Mouse (Mus musculus) CD4-positive, CD25-positive, alpha-beta regulatory T cell, adult 2 months (primary cell): ENCODE results near the gene Prmt1.

ENCODE experiments used
- DNase-seq: peaks from one replicate; pipeline ENCODE4 v3.0.0-alpha.2; 2012; ENCODE audit warnings: low read depth, low spot score

Prmt1 gene

GRCm38 (mm10) chr7:44986192-44986878 lies at the start of gene Prmt1:
TSS of gene Prmt1 (minus strand) at chr7:44986568.
- peak; percentile 98 for DNase-seq

- DNase-seq: no peak
Observed at GRCm38 (mm10) chr7:45035631-45036030, 49.3 kb upstream of the Prmt1 start.

GRCm38 (mm10) chr7:45033722-45034359 lies 47.5 kb upstream of the Prmt1 start:
- no peak for DNase-seq

- DNase-seq: no peak
Observed at GRCm38 (mm10) chr7:45030857-45031256, 44.5 kb upstream of the Prmt1 start.

- DNase-seq: no peak
Observed at GRCm38 (mm10) chr7:45029995-45030394, 43.6 kb upstream of the Prmt1 start.

- DNase-seq: no peak
Observed at GRCm38 (mm10) chr7:45028351-45028750, 42.0 kb upstream of the Prmt1 start.

- DNase-seq: no peak
Observed at GRCm38 (mm10) chr7:45027761-45028160, 41.4 kb upstream of the Prmt1 start.

GRCm38 (mm10) chr7:45026256-45026655 lies 39.9 kb upstream of the Prmt1 start:
- no peak for DNase-seq

- no peak for DNase-seq
Observed at GRCm38 (mm10) chr7:45025601-45026220, 39.3 kb upstream of the Prmt1 start.

GRCm38 (mm10) chr7:45024281-45025248 lies 38.2 kb upstream of the Prmt1 start:
- DNase-seq: no peak

GRCm38 (mm10) chr7:45023711-45024110 lies 37.3 kb upstream of the Prmt1 start:
- DNase-seq: peak; percentile 59

- DNase-seq: no peak
Observed at GRCm38 (mm10) chr7:45020225-45020624, 33.9 kb upstream of the Prmt1 start.

- DNase-seq: peak; percentile 21
Observed at GRCm38 (mm10) chr7:45019031-45019571, 32.7 kb upstream of the Prmt1 start.

- DNase-seq: peak; percentile 98
Observed at GRCm38 (mm10) chr7:45017242-45018061, 31.1 kb upstream of the Prmt1 start, which contains the start of gene Rras. TSS of gene Rras (plus strand) at chr7:45017961.

GRCm38 (mm10) chr7:45016761-45017160 lies 30.4 kb upstream of the Prmt1 start:
- DNase-seq: no peak

- peak; percentile 100 for DNase-seq
Observed at GRCm38 (mm10) chr7:45015957-45016612, 29.7 kb upstream of the Prmt1 start, which contains the start of gene Scaf1. TSS of gene Scaf1 (minus strand) at chr7:45016363.

- DNase-seq: no peak
Observed at GRCm38 (mm10) chr7:45015344-45015956, 29.1 kb upstream of the Prmt1 start.

GRCm38 (mm10) chr7:45014096-45014451 lies 27.7 kb upstream of the Prmt1 start:
- DNase-seq: no peak

GRCm38 (mm10) chr7:45013366-45014095 lies 27.2 kb upstream of the Prmt1 start:
- DNase-seq: no peak
